Mouse (Mus musculus): ENCODE results near the gene Khnyn. TPM values are rescaled to one million over a fixed set of nuclear protein-coding genes. Genes with fewer than 3 reads are reported as not detected.
A peak's percentile ranks its signal among the peaks of the same experiment; 100 is the strongest.

The Khnyn gene
- 26.2 and 26.8 TPM in 2 replicates for polyA plus RNA-seq (2012; rRNA removed)

- peak; percentile 88 for DNase-seq (ENCODE audit: low spot score)
Observed at GRCm38 (mm10) chr14:55884713-55885113, at the start of gene Khnyn. Gene Khnyn, plus strand, starts transcription at chr14:55884947.

GRCm38 (mm10) chr14:55838312-55838711 is 46.4 kb upstream of the Khnyn start:
- no peak for DNase-seq (ENCODE audit: low spot score)

GRCm38 (mm10) chr14:55838740-55839139 is 46.0 kb upstream of the Khnyn start:
- no peak for DNase-seq (ENCODE audit: low spot score)

- no peak for DNase-seq (ENCODE audit: low spot score)
Observed at GRCm38 (mm10) chr14:55840853-55841366, 43.8 kb upstream of the Khnyn start.

- DNase-seq (ENCODE audit: low spot score): no peak
Observed at GRCm38 (mm10) chr14:55842794-55843193, 42.0 kb upstream of the Khnyn start.

- DNase-seq (ENCODE audit: low spot score): no peak
Observed at GRCm38 (mm10) chr14:55845506-55846294, 39.0 kb upstream of the Khnyn start.

- no peak for DNase-seq (ENCODE audit: low spot score)
Observed at GRCm38 (mm10) chr14:55850885-55851284, 33.9 kb upstream of the Khnyn start.

GRCm38 (mm10) chr14:55852646-55853551 is 31.8 kb upstream of the Khnyn start:
- no peak for DNase-seq (ENCODE audit: low spot score)

GRCm38 (mm10) chr14:55853621-55854285 is 31.0 kb upstream of the Khnyn start, which contains the start of gene Nynrin:
Gene Nynrin, plus strand, starts transcription at chr14:55854010.
- DNase-seq (ENCODE audit: low spot score): peak; percentile 49

- DNase-seq (ENCODE audit: low spot score): no peak
Observed at GRCm38 (mm10) chr14:55854406-55855100, 30.2 kb upstream of the Khnyn start.

GRCm38 (mm10) chr14:55855101-55855561 is 29.6 kb upstream of the Khnyn start:
- DNase-seq (ENCODE audit: low spot score): no peak

GRCm38 (mm10) chr14:55857588-55857987 is 27.2 kb upstream of the Khnyn start:
- no peak for DNase-seq (ENCODE audit: low spot score)

GRCm38 (mm10) chr14:55862186-55862585 is 22.6 kb upstream of the Khnyn start:
- no peak for DNase-seq (ENCODE audit: low spot score)

GRCm38 (mm10) chr14:55862970-55863369 is 21.8 kb upstream of the Khnyn start:
- no peak for DNase-seq (ENCODE audit: low spot score)

GRCm38 (mm10) chr14:55863773-55864172 is 21.0 kb upstream of the Khnyn start:
- peak; percentile 56 for DNase-seq (ENCODE audit: low spot score)

- peak; percentile 30 for DNase-seq (ENCODE audit: low spot score)
Observed at GRCm38 (mm10) chr14:55866962-55867361, 17.8 kb upstream of the Khnyn start.

- DNase-seq (ENCODE audit: low spot score): no peak
Observed at GRCm38 (mm10) chr14:55868230-55869026, 16.3 kb upstream of the Khnyn start.

- no peak for DNase-seq (ENCODE audit: low spot score)
Observed at GRCm38 (mm10) chr14:55869538-55869937, 15.2 kb upstream of the Khnyn start.

- no peak for DNase-seq (ENCODE audit: low spot score)
Observed at GRCm38 (mm10) chr14:55872039-55872438, 12.7 kb upstream of the Khnyn start.

GRCm38 (mm10) chr14:55872551-55872950 is 12.2 kb upstream of the Khnyn start:
- DNase-seq (ENCODE audit: low spot score): no peak
